Mouse (Mus musculus): Measurements from ENCODE around the gene Zbtb1. TPM values are rescaled to one million over a fixed set of nuclear protein-coding genes. Genes with fewer than 3 reads are reported as not detected.

Zbtb1 gene
- polyA plus RNA-seq (2012; rRNA removed), result 0.55 and 0.89 TPM in 2 replicates

- TF ChIP-seq POLR2A (IDR thresholded peaks at IDR 0.05; ENCODE audit: low read depth, low read length) (peak; percentile 54; the same call in 1 of the 2 replicates), CTCF (IDR thresholded peaks at IDR 0.05; ENCODE audit: extremely low read depth, insufficient read length, insufficient replicate concordance, low read depth, low read length) (no peak)
- no peaks in the 10 kb centered on the region for H3K27me3 ChIP-seq (ENCODE audit: control insufficient read depth, insufficient read depth, low read length)
Observed at GRCm38 (mm10) chr12:76369978-76370830, at the start of gene Zbtb1. Gene Zbtb1, plus strand, starts transcription at chr12:76370266.

DNA sequence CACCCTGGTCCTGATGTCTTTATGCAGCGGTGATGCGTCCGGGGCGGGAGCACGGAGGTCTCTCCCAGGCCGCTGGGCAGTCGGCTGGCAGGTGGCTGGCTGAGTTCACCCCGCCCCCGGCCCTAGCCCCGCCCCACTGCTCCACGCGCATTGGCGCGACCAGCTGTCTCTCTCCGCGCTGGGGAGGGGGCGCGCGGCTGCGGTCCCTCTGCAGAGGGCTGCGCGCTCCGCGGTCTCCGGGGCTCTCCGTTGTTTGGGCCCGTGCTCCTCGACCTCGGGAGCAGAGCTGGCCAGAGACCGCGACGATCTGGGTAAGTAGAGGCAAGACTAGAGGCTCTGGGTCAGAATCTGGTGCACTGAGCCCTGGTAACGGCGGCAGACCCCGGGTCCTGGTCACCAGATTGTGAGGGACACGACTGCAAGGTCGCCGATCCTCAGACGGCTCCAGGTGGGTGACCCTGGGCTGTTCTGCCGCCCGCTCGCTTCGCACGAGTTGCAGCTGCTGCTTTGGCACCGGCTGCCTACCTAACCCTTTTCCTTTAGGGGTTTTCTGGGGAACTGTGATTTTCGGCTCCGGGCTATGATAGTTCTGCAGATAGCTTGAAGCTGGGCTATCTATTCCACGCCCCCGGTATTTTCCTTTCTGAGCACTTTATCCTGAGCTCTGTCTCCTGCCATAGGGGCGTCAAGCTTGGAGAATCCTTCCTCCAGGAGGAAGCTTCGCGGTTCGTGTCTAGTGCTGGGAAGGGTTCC, 45.2 kb upstream of the Zbtb1 start, which contains the start of gene Akap5:
Gene Akap5 (plus strand): TSS at position 213 of the 753 bp plus-strand sequence.
- H3K4me3 ChIP-seq (ENCODE audit: low read depth, low read length), result peak within 1 kb of the TSS; percentile 65
- TF ChIP-seq CTCF (IDR thresholded peaks at IDR 0.05; ENCODE audit: extremely low read depth, insufficient read length, insufficient replicate concordance, low read depth, low read length), result no peak
- TF ChIP-seq POLR2A (IDR thresholded peaks at IDR 0.05; ENCODE audit: low read depth, low read length), result 0 out of 2 replicates have a peak, but pooled peaks have one; percentile 13
- WGBS, result 5% methylated on average over 53 of the region's 53 CpGs
- H3K36me3 ChIP-seq (ENCODE audit: control insufficient read depth, insufficient read depth, low read length), result peaks cover 2% of the 10 kb centered on the region; the same call in 1 of the 2 replicates
- H3K4me1 ChIP-seq (ENCODE audit: control insufficient read depth, insufficient read depth, insufficient read length, low read length), result no peaks in the 10 kb centered on the region
- no peak within 1 kb of the TSS for H3K27ac ChIP-seq (ENCODE audit: insufficient read depth, low read depth, low read length)
- 0 out of 2 replicates have a peak, but pooled peaks cover 3% of the 10 kb centered on the region for H3K27me3 ChIP-seq (ENCODE audit: control insufficient read depth, insufficient read depth, low read length)

More at GRCm38 (mm10) chr12:76369978-76370830, at the start of gene Zbtb1:
- H3K36me3 ChIP-seq (ENCODE audit: control insufficient read depth, insufficient read depth, low read length), result no peaks in the 10 kb centered on the region
- WGBS, result 1% methylated on average over 86 of the region's 99 CpGs
- peaks cover 4% of the 10 kb centered on the region; the same call in 1 of the 2 replicates for H3K4me1 ChIP-seq (ENCODE audit: control insufficient read depth, insufficient read depth, insufficient read length, low read length)
- H3K4me3 ChIP-seq (ENCODE audit: low read depth, low read length), result peak within 1 kb of the TSS; percentile 95
- peak within 1 kb of the TSS; percentile 96 for H3K27ac ChIP-seq (ENCODE audit: insufficient read depth, low read depth, low read length)

DNA sequence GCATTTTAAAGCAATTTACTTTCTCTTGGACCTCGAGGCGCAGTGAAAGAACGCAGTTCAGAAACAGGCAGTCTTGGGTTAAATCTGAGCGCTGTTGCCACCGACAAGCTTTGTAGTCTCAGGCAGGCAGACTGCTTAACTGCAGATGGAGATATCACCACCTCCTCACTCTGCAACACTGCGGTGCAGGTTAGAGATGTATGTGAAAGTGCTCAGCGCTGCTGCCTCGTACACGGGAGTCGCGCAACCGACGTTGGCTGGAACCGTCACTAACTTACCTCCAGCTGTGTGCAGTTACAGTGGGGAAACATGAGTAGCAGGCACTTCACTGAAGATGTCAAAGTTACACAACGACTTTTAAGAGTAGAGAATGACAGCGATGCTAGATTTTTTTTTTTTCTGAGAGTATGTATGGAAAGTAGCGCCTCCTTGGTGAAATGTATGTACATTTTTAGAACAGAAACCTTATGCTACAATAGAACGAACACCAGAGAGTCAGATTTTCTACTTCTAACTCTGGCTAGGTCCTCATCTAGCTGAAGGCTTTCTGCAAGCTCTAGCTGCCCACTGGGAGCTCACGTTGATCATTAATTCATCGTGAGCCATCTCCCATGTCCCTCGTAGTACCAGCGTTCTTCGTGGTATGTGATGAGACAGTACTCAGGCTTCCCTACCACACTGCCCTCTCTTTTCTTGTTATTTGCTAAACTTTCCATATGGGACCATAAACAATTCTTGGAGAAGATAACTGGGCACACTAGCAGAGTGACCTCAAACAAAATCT, 43.4 kb upstream of the Zbtb1 start:
- 93% methylated on average over 23 of the region's 23 CpGs for WGBS
- H3K27ac ChIP-seq (ENCODE audit: insufficient read depth, low read depth, low read length), result no peak overlapping the region
- 0 out of 2 replicates have a peak, but pooled peaks cover 3% of the 10 kb centered on the region for H3K27me3 ChIP-seq (ENCODE audit: control insufficient read depth, insufficient read depth, low read length)
- H3K4me3 ChIP-seq (ENCODE audit: low read depth, low read length), result no peak overlapping the region
- H3K36me3 ChIP-seq (ENCODE audit: control insufficient read depth, insufficient read depth, low read length), result 0 out of 2 replicates have a peak, but pooled peaks cover 1% of the 10 kb centered on the region
- no peaks in the 10 kb centered on the region for H3K4me1 ChIP-seq (ENCODE audit: control insufficient read depth, insufficient read depth, insufficient read length, low read length)
- no peak for TF ChIP-seq CTCF (IDR thresholded peaks at IDR 0.05; ENCODE audit: extremely low read depth, insufficient read length, insufficient replicate concordance, low read depth, low read length)
- no peak for TF ChIP-seq POLR2A (IDR thresholded peaks at IDR 0.05; ENCODE audit: low read depth, low read length)

DNA sequence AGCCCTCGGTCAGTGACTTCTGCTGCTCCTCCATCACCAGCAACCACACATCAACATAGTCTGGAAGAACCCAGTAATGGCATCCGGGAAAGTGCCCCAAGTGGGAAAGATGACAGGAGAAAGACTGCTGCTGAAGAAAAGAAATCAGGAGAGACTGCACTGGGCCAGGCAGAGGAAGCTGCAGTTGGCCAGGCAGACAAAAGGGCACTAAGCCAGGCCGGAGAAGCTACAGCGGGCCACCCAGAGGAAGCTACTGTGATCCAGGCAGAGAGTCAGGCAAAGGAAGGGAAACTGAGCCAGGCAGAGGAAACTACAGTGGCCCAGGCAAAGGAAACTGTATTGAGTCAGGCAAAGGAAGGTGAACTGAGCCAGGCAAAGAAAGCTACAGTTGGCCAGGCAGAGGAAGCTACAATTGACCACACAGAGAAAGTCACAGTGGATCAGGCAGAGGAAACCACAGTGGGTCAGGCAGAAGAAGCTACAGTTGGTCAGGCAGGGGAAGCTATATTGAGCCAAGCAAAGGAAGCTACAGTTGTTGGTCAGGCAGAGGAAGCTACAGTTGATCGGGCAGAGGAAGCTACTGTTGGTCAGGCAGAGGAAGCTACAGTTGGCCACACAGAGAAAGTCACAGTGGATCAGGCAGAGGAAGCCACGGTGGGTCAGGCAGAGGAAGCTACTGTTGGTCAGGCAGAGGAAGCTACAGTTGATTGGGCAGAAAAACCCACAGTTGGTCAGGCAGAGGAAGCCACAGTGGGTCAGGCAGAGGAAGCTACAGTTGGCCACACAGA, 41.3 kb upstream of the Zbtb1 start:
- TF ChIP-seq POLR2A (IDR thresholded peaks at IDR 0.05; ENCODE audit: low read depth, low read length) (no peak), CTCF (IDR thresholded peaks at IDR 0.05; ENCODE audit: extremely low read depth, insufficient read length, insufficient replicate concordance, low read depth, low read length) (no peak)
- Histone ChIP-seq H3K27me3 (ENCODE audit: control insufficient read depth, insufficient read depth, low read length) (0 out of 2 replicates have a peak, but pooled peaks cover 3% of the 10 kb centered on the region), H3K27ac (ENCODE audit: insufficient read depth, low read depth, low read length) (no peak overlapping the region), H3K4me1 (ENCODE audit: control insufficient read depth, insufficient read depth, insufficient read length, low read length) (no peaks in the 10 kb centered on the region), H3K36me3 (ENCODE audit: control insufficient read depth, insufficient read depth, low read length) (no peaks in the 10 kb centered on the region), H3K4me3 (ENCODE audit: low read depth, low read length) (no peak overlapping the region)
- WGBS, result 87% methylated on average over 6 of the region's 6 CpGs

DNA sequence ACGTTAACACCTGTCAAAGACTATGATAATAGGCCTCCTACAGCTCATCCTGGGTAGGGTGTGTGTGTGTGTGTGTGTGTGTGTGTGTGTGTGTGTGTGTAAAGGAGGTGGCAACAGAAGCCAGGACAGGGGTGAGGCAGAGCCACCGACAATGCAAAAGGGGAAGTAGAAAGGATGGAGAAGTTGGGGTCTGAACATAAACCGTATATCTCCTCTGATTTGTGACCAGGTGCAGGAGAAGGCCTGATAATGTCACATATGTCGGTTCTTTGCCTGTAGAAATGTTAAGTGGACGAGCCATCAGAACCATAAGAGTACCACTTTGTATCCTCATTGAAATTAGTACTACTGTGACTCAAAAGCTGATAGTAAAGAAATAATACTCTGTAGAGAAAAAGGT, 36.4 kb upstream of the Zbtb1 start:
- H3K27ac ChIP-seq (ENCODE audit: insufficient read depth, low read depth, low read length), result no peak overlapping the region

DNA sequence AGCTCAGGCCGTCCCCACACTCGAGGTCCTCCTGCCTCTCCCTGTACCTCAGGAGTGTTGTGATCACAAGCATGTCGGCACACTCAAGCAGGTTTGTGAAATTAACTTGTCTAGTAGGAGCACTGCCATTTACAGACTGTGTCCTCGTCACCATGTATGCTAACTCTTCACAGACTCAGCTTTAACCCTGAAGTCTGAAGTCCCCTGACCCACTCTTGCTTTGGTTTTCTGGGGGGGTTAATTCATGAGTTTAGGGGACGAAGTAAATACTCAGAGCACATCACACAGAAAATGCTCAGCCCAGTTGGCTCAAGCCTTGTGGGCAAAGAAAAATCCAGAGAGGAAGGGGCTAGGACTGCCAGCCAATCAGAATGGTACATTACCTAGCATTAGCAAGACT, 34.4 kb upstream of the Zbtb1 start:
- 81% methylated on average over 5 of the region's 5 CpGs for WGBS
- no peaks in the 10 kb centered on the region for H3K4me1 ChIP-seq (ENCODE audit: control insufficient read depth, insufficient read depth, insufficient read length, low read length)
- no peak overlapping the region for H3K4me3 ChIP-seq (ENCODE audit: low read depth, low read length)
- H3K27me3 ChIP-seq (ENCODE audit: control insufficient read depth, insufficient read depth, low read length), result no peaks in the 10 kb centered on the region
- no peak overlapping the region for H3K27ac ChIP-seq (ENCODE audit: insufficient read depth, low read depth, low read length)
- H3K36me3 ChIP-seq (ENCODE audit: control insufficient read depth, insufficient read depth, low read length), result no peaks in the 10 kb centered on the region
- no peak for TF ChIP-seq CTCF (IDR thresholded peaks at IDR 0.05; ENCODE audit: extremely low read depth, insufficient read length, insufficient replicate concordance, low read depth, low read length)
- no peak for TF ChIP-seq POLR2A (IDR thresholded peaks at IDR 0.05; ENCODE audit: low read depth, low read length)

More for the DNA sequence above, 36.4 kb upstream of the Zbtb1 start:
- Histone ChIP-seq H3K4me3 (ENCODE audit: low read depth, low read length) (no peak overlapping the region), H3K27me3 (ENCODE audit: control insufficient read depth, insufficient read depth, low read length) (no peaks in the 10 kb centered on the region), H3K36me3 (ENCODE audit: control insufficient read depth, insufficient read depth, low read length) (no peaks in the 10 kb centered on the region), H3K4me1 (ENCODE audit: control insufficient read depth, insufficient read depth, insufficient read length, low read length) (no peaks in the 10 kb centered on the region)
- TF ChIP-seq CTCF (IDR thresholded peaks at IDR 0.05; ENCODE audit: extremely low read depth, insufficient read length, insufficient replicate concordance, low read depth, low read length), result no peak
- no peak for TF ChIP-seq POLR2A (IDR thresholded peaks at IDR 0.05; ENCODE audit: low read depth, low read length)
- WGBS, result 92% methylated on average over 5 of the region's 5 CpGs

Data from small intestine, adult 2 months (tissue).